Mouse (Mus musculus) limb, embryonic 10.5 days (tissue): ENCODE results near the gene Dytn. TPM values are rescaled to one million over a fixed set of nuclear protein-coding genes. Genes with fewer than 3 reads are reported as not detected.

Source experiments
- DNase-seq: peaks from one replicate; pipeline ENCODE4 v3.0.0-alpha.2; 2017; ENCODE audit warnings: low spot score
- H3K27ac ChIP-seq: fragments of 300-500 bp; sonication (generic); 2 replicates; pipeline ENCODE4 v1.5.1; 2016; ENCODE audit warnings: mild to moderate bottlenecking
- H3K27me3 ChIP-seq: fragments of 300-500 bp; sonication (generic); 2 replicates; pipeline ENCODE4 v1.6.1; 2016; ENCODE audit warnings: low read depth, mild to moderate bottlenecking; ENCODE audit not compliant: poor library complexity, severe bottlenecking
- H3K36me3 ChIP-seq: fragments of 300-500 bp; sonication (generic); 2 replicates; pipeline ENCODE4 v1.6.1; 2016; ENCODE audit warnings: mild to moderate bottlenecking, moderate library complexity
- H3K4me1 ChIP-seq: fragments of 300-500 bp; sonication (generic); 2 replicates; pipeline ENCODE4 v1.6.1; 2016
- H3K4me3 ChIP-seq: fragments of 300-500 bp; sonication (generic); 2 replicates; pipeline ENCODE4 v1.5.1; 2016; ENCODE audit warnings: mild to moderate bottlenecking, moderate library complexity
- H3K9me3 ChIP-seq: fragments of 300-500 bp; sonication (generic); replicated peaks from 2 replicates; pipeline ENCODE4 v1.6.1; 2016; ENCODE audit warnings: mild to moderate bottlenecking
- WGBS: fragments of 180-500 bp; shearing (Covaris S2); methylation state at CpG from one replicate; pipeline ENCODE4 v1.1.7; 2016; 5-methylcytosine and 5-hydroxymethylcytosine counted together
- polyA plus RNA-seq: library from polyadenylated mRNA; unstranded; fragments of >200 nt; fragmentation: Nextera tagmentation; extraction: Ambion mirVana; gene quantifications from 2 replicates; pipeline ENCODE4 v1.2.1, GENCODE M21; 2016

Dytn gene
- polyA plus RNA-seq, result not detected in 2 replicates

GRCm38 (mm10) chr1:63686827-63687226 is at the start of gene Dytn:
Dytn (minus strand) TSS chr1:63686927.
- H3K9me3 ChIP-seq, result no peaks in the 10 kb centered on the region
- no peak within 1 kb of the TSS for H3K4me3 ChIP-seq
- DNase-seq, result no peak
- no peaks in the 10 kb centered on the region for H3K27me3 ChIP-seq
- WGBS, result 91% methylated on average over 4 of the region's 4 CpGs
- no peaks in the 10 kb centered on the region for H3K4me1 ChIP-seq
- no peak within 1 kb of the TSS for H3K27ac ChIP-seq
- no peaks in the 10 kb centered on the region for H3K36me3 ChIP-seq

- Histone ChIP-seq H3K4me3 (peak within 1 kb of the TSS; percentile 77), H3K36me3 (no peaks in the 10 kb centered on the region), H3K27me3 (no peaks in the 10 kb centered on the region), H3K27ac (peak within 1 kb of the TSS; percentile 84), H3K4me1 (peaks cover 15% of the 10 kb centered on the region), H3K9me3 (no peaks in the 10 kb centered on the region)
- under 1% methylated on average over 31 of the region's 31 CpGs for WGBS
- peak; percentile 84 for DNase-seq
Measured at GRCm38 (mm10) chr1:63730240-63730771, 43.6 kb upstream of the Dytn start, which contains the start of the genes Mdh1b and Fastkd2. Mdh1b (minus strand) TSS chr1:63730318. Fastkd2 (plus strand) TSS chr1:63730614.

- peak; percentile 31 for DNase-seq
- no peaks in the 10 kb centered on the region for H3K36me3 ChIP-seq
- peak overlapping the region; percentile 77 for H3K4me3 ChIP-seq
- H3K27ac ChIP-seq, result peak overlapping the region; percentile 84; the same call in 1 of the 2 replicates
- H3K4me1 ChIP-seq, result peaks cover 15% of the 10 kb centered on the region
- no peaks in the 10 kb centered on the region for H3K9me3 ChIP-seq
- H3K27me3 ChIP-seq, result no peaks in the 10 kb centered on the region
- WGBS, result 39% methylated on average over 8 of the region's 8 CpGs
Measured at GRCm38 (mm10) chr1:63729796-63730195, 43.1 kb upstream of the Dytn start.

- WGBS, result 90% methylated on average over 7 of the region's 7 CpGs
- H3K4me1 ChIP-seq, result no peaks in the 10 kb centered on the region
Measured at GRCm38 (mm10) chr1:63720161-63720560, 33.4 kb upstream of the Dytn start.

GRCm38 (mm10) chr1:63708876-63709275 is 22.1 kb upstream of the Dytn start:
- Histone ChIP-seq H3K4me1 (0 out of 2 replicates have a peak, but pooled peaks cover 3% of the 10 kb centered on the region), H3K4me3 (no peak overlapping the region), H3K9me3 (no peaks in the 10 kb centered on the region), H3K27ac (no peak overlapping the region), H3K27me3 (no peaks in the 10 kb centered on the region), H3K36me3 (no peaks in the 10 kb centered on the region)
- 84% methylated on average over 3 of the region's 3 CpGs for WGBS
- DNase-seq, result no peak

More at GRCm38 (mm10) chr1:63720161-63720560, 33.4 kb upstream of the Dytn start:
- no peaks in the 10 kb centered on the region for H3K9me3 ChIP-seq
- no peaks in the 10 kb centered on the region for H3K27me3 ChIP-seq
- no peak overlapping the region for H3K4me3 ChIP-seq
- DNase-seq, result no peak
- no peaks in the 10 kb centered on the region for H3K36me3 ChIP-seq
- H3K27ac ChIP-seq, result no peak overlapping the region

GRCm38 (mm10) chr1:63705733-63706132 is 19.0 kb upstream of the Dytn start:
- WGBS, result 81% methylated on average over 5 of the region's 5 CpGs
- DNase-seq, result no peak
- Histone ChIP-seq H3K4me1 (0 out of 2 replicates have a peak, but pooled peaks cover 3% of the 10 kb centered on the region), H3K9me3 (no peaks in the 10 kb centered on the region), H3K4me3 (no peak overlapping the region), H3K36me3 (no peaks in the 10 kb centered on the region), H3K27ac (no peak overlapping the region), H3K27me3 (no peaks in the 10 kb centered on the region)

- no peak for DNase-seq
- Histone ChIP-seq H3K4me1 (no peaks in the 10 kb centered on the region), H3K36me3 (no peaks in the 10 kb centered on the region), H3K4me3 (no peak overlapping the region), H3K27ac (no peak overlapping the region), H3K27me3 (no peaks in the 10 kb centered on the region), H3K9me3 (no peaks in the 10 kb centered on the region)
- 84% methylated on average over 3 of the region's 3 CpGs for WGBS
Measured at GRCm38 (mm10) chr1:63696861-63697260, 10.1 kb upstream of the Dytn start.

- 93% methylated on average over 3 of the region's 3 CpGs for WGBS
- H3K4me3 ChIP-seq, result no peak overlapping the region
- no peaks in the 10 kb centered on the region for H3K9me3 ChIP-seq
- no peaks in the 10 kb centered on the region for H3K36me3 ChIP-seq
- DNase-seq, result no peak
- H3K4me1 ChIP-seq, result no peaks in the 10 kb centered on the region
- no peak overlapping the region for H3K27ac ChIP-seq
- no peaks in the 10 kb centered on the region for H3K27me3 ChIP-seq
Measured at GRCm38 (mm10) chr1:63675975-63676374, 10.8 kb downstream of the Dytn start.

- H3K4me1 ChIP-seq, result 0 out of 2 replicates have a peak, but pooled peaks cover 3% of the 10 kb centered on the region
- H3K36me3 ChIP-seq, result no peaks in the 10 kb centered on the region
- peak; percentile 32 for DNase-seq
- no peak overlapping the region for H3K4me3 ChIP-seq
- H3K27me3 ChIP-seq, result peaks cover 20% of the 10 kb centered on the region; the same call in 1 of the 2 replicates
- no peaks in the 10 kb centered on the region for H3K9me3 ChIP-seq
- no peak overlapping the region for H3K27ac ChIP-seq
- WGBS, result 15% methylated on average over 3 of the region's 3 CpGs
Measured at GRCm38 (mm10) chr1:63668852-63669160, 17.9 kb downstream of the Dytn start.

GRCm38 (mm10) chr1:63667949-63668851 is 18.5 kb downstream of the Dytn start:
- H3K36me3 ChIP-seq, result no peaks in the 10 kb centered on the region
- no peaks in the 10 kb centered on the region for H3K9me3 ChIP-seq
- 33% methylated on average over 13 of the region's 13 CpGs for WGBS
- H3K27ac ChIP-seq, result no peak overlapping the region
- peaks cover 20% of the 10 kb centered on the region; the same call in 1 of the 2 replicates for H3K27me3 ChIP-seq
- DNase-seq, result no peak
- 0 out of 2 replicates have a peak, but pooled peaks cover 3% of the 10 kb centered on the region for H3K4me1 ChIP-seq
- no peak overlapping the region for H3K4me3 ChIP-seq

GRCm38 (mm10) chr1:63667201-63667948 is 19.4 kb downstream of the Dytn start:
- Histone ChIP-seq H3K27me3 (peaks cover 20% of the 10 kb centered on the region; the same call in 1 of the 2 replicates), H3K36me3 (no peaks in the 10 kb centered on the region), H3K4me3 (no peak overlapping the region), H3K27ac (no peak overlapping the region), H3K9me3 (no peaks in the 10 kb centered on the region), H3K4me1 (0 out of 2 replicates have a peak, but pooled peaks cover 3% of the 10 kb centered on the region)
- no peak for DNase-seq
- 35% methylated on average over 9 of the region's 9 CpGs for WGBS

GRCm38 (mm10) chr1:63666089-63666488 is 20.6 kb downstream of the Dytn start:
- 96% methylated on average over 2 of the region's 2 CpGs for WGBS
- Histone ChIP-seq H3K36me3 (no peaks in the 10 kb centered on the region), H3K27ac (no peak overlapping the region), H3K4me3 (no peak overlapping the region), H3K4me1 (0 out of 2 replicates have a peak, but pooled peaks cover 3% of the 10 kb centered on the region), H3K9me3 (no peaks in the 10 kb centered on the region), H3K27me3 (peaks cover 21% of the 10 kb centered on the region; the same call in 1 of the 2 replicates)
- DNase-seq, result no peak
